Mouse (Mus musculus): ENCODE results near the gene Pde6g.
"Not testable (repeated sequence)": the region's sequence is repeated elsewhere in the genome, so short reads cannot be mapped to it uniquely, and the experiment has no call there.

The Pde6g gene

DNA sequence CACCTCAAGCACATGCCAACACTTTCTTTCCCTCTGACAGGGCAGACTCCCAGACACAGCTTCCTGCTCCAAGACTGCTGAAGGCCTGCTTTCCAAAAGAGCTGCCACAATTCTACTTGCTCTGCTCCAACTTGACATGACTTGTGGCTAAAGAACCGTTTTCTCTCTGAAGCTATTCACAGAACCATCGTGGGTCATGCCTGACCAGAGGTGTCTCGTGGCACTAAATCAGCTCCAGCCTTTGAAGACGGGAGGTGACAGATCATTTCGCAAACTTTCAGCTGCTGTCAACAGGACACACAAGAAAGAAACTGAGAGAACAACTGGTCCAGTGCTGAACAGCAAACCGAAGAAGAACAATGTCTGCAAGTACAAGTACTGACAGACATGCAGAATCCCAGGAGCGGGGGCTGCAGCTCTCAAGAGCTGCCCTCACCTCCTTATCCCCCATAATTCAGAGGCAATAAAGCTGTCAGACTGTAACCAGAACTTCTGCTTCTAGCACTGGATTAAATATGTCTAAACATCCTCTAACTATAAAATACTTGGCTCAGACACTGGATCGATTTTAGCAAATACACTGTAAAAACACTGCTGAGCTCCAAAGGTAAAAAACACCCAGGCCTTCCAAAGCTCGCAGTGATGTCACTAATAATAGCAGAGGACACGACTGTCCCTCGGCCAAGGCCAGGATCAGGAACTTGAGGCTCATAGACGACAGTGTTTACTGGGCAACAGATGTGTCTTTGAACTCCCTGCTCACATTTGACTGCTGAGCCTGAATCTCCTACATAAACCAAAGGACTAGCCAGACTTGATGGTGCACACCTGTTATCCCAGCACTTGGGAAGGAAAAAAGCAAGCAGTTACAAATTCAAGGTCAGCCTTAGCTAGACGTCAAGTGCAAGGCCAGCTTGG lies 30.4 kb downstream of the Pde6g start:
- DNase-seq (ENCODE audit: low spot score), result no peak

DNA sequence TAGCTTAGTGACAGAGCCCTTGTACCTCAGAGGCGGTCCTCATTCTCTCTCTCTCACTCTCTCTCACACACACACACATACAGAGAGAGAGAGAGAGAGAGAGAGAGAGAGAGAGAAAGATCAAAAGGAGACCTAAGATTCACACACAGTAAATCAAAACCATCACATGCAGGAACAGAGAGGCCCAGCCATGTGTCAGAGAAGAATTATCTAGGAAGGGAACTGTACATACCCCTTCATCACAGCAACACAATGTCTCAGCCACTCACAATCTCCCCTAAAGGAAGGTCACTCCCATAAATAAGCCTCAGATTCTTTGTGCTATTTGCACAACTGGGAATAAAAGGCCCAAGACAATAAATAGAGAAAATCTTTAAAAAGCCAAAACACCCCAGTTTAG lies 34.7 kb downstream of the Pde6g start:
- DNase-seq (ENCODE audit: low spot score), result no peak

DNA sequence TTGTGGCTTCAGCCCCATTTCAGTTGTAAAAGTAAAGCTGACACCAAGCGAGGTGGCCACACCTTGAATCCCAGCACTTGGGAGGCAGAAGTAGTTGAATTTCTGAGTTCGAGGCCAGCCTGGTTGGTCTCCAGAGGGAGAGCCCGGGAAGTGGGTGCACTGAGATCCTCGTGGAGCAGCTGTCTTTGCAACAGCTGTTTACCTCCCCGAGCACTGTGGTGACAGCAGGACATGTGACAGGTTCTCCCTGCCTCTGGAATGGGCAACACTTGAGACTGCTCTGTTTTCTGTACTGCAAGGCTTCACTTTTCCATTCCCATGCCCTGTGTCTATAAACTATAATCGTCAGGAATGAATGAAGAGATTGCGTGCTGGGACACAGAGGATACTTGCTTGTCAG lies 35.4 kb downstream of the Pde6g start:
- no peak for DNase-seq (ENCODE audit: low spot score)

DNA sequence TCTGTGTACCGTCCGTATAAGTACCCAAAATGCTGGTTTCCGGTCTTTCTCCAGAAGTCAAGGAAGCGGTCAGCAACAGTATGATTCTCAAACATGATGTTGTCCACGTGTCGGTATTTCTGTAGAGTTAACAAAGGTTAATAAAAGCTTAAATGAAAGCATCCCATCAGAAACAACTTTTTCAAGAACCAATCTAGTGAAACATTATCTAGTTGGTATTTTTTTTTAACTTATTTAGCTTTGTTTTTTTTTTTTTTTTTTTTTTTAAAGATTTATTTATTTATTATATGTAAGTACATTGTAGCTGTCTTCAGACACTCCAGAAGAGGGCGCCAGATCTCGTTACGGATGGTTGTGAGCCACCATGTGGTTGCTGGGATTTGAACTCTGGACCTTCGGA lies 39.7 kb downstream of the Pde6g start:
- DNase-seq (ENCODE audit: low spot score), result not testable (repeated sequence)

DNA sequence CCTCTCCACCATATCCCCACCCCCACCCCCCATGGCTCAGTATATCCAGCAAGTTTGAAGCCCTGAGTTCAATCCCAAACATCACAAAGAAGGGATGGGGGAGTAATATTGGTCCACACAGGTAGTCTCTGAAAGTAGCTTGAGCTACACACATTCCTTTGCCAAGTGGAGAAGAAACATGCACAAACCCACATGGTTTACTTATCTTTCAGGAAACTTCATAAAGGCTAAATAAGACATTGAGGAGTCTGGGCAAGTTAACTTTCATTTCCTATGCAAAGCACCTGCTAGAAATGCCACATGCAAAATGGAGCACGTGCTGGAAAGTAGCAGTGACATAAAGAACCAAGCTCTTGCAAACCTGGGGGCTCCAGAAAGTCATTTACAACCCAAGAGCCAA lies 46.9 kb downstream of the Pde6g start:
- DNase-seq (ENCODE audit: low spot score), result no peak

DNA sequence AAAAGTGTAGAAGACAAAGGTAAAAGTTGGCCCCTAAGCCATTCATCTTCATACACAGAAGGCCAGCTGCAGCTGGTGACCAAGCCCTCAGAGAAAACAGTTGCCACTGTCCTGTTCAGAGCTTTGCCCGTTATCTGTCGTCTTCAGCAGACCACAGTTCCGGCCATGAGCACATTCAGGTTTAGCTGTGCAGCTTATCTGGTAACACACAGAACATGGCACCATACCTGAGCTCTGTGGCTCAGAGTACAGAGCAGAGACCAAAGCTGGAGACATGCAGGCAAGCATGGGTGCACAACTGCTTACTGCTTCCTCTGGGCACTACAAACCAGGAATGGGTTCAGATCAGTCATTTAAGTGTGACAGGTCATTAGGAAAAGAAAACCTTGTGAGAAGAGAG lies 47.4 kb downstream of the Pde6g start:
- no peak for DNase-seq (ENCODE audit: low spot score)

DNA sequence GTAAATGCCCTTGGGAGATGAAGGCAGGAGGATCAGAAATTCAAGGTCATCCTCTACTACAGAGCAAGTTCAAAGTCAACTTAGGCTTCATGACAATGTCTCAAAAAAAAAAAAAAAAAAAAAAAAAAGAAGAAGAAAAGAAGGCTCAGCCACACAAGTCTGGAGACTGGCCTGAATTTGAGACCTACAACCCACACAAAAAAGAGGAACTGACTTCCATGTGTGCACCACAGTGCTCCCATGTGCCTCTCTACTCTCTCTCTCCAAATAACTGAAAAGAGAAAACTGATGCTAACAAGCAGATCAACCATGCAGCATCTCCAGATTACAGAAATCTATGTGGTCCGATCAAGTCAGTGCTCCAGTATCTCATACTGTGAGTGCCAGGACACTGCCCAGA lies 48.5 kb downstream of the Pde6g start:
- no peak for DNase-seq (ENCODE audit: low spot score)

DNA sequence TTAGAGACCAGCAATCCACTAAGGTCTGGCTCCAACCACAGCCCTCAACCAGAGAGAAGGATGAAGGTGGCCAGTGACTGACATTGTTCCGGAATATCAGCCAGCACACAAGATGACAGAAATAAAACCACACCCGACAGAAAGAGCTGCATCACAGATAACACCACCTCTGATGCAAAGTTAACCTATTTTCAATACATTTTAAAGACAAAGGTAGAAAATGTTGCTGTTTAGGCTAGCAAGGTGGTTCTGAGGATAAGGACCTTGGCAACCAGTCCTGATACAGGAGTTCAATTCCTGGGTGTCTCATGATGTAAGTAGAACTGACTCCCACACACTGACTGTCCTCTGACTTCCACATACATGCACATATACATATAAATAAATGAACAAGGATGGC lies 54.0 kb downstream of the Pde6g start:
- no peak for DNase-seq (ENCODE audit: low spot score)
